Mouse (Mus musculus): ENCODE measurements around the gene Ubl7.

DNA sequence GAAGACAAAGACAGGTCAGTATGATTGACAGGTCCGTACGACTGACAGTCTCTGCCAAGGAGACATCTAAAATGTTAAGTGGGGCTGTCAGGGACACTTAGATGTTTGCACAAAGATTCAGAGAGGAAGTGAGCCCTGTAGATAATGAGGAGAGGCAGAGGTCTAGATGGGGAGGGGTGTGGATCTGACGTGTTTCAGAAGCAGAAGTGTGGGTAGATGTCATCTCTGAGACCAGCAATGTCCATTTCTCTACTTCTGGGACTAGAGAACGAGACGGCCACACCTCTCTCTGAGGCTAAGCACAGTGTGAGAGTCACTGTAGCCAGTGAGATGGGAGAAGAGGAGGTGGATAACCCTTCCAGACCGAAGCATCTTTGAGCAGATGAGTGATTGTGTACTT is 67.2 kb downstream of the Ubl7 start:
- TF ChIP-seq HCFC1 (IDR thresholded peaks at IDR 0.05; ENCODE audit: borderline replicate concordance, insufficient read depth, low read length) (no peak), CHD2 (IDR thresholded peaks at IDR 0.05; ENCODE audit: low read depth, low read length) (no peak), ZNF384 (IDR thresholded peaks at IDR 0.05; ENCODE audit: low read depth, low read length) (no peak)
